ENCODE assay signal across 8 mouse cellular contexts in genomic region chr11:101553354-101553930, GRCm38 (mm10). TPM values are rescaled to one million over a fixed set of nuclear protein-coding genes. Genes with fewer than 3 reads are reported as not detected.
DNase-seq lines count a peak whose midpoint lies in the region; ATAC-seq and TF ChIP-seq lines count a peak whose summit lies in the region.

No protein-coding gene starts in this region.

- peak overlapping the region; percentile 78 for H3K9ac ChIP-seq in embryonic facial prominence, embryonic 11.5 days (replicated peaks; ENCODE audit: low read length)
- peak overlapping the region; percentile 85 for H3K9ac ChIP-seq in hindbrain, embryonic 16.5 days (ENCODE audit: low read depth, low read length)
- peak overlapping the region; percentile 76 for H3K9ac ChIP-seq in midbrain, embryonic 14.5 days (replicated peaks; ENCODE audit: low read length)

- peaks cover 5% of the 10 kb centered on the region for H3K4me1 ChIP-seq in lung, adult 2 months (ENCODE audit: control insufficient read depth, insufficient read depth, low read length)
- no peaks in the 10 kb centered on the region for H3K4me1 ChIP-seq in embryonic facial prominence, embryonic 11.5 days (ENCODE audit: control insufficient read depth, insufficient read depth, low read length)
- H3K4me1 ChIP-seq in hindbrain, embryonic 16.5 days (ENCODE audit: control insufficient read depth, insufficient read depth, low read depth, low read length) = peaks cover 20% of the 10 kb centered on the region
- H3K4me1 ChIP-seq in midbrain, embryonic 14.5 days (ENCODE audit: control insufficient read depth, insufficient read depth, low read length) = peaks cover 16% of the 10 kb centered on the region

- 4% methylated on average over 8 of the region's 8 CpGs for WGBS in lung, adult 2 months
- WGBS in embryonic facial prominence, embryonic 11.5 days = 19% methylated on average over 8 of the region's 8 CpGs
- 20% methylated on average over 8 of the region's 8 CpGs for WGBS in hindbrain, embryonic 16.5 days
- 31% methylated on average over 8 of the region's 8 CpGs for WGBS in midbrain, embryonic 14.5 days

- H3K4me3 ChIP-seq in lung, adult 2 months (replicated peaks; ENCODE audit: extremely low read depth, low read depth, low read length) = peak overlapping the region; percentile 97
- H3K4me3 ChIP-seq in embryonic facial prominence, embryonic 11.5 days (ENCODE audit: low read depth, low read length) = peak overlapping the region; percentile 72
- peak overlapping the region; percentile 83 for H3K4me3 ChIP-seq in hindbrain, embryonic 16.5 days (ENCODE audit: low read length)
- peak overlapping the region; percentile 76 for H3K4me3 ChIP-seq in midbrain, embryonic 14.5 days (replicated peaks; ENCODE audit: low read depth, low read length)

- TF ChIP-seq CTCF in lung, adult 2 months (IDR thresholded peaks at IDR 0.05; ENCODE audit: insufficient read depth, low read length) = no peak

- no peaks in the 10 kb centered on the region; the same call in 1 of the 2 replicates for H3K36me3 ChIP-seq in embryonic facial prominence, embryonic 11.5 days (replicated peaks; ENCODE audit: control insufficient read depth, insufficient read depth, low read depth, low read length)
- H3K36me3 ChIP-seq in hindbrain, embryonic 16.5 days (ENCODE audit: control insufficient read depth, insufficient read depth, low read length) = no peaks in the 10 kb centered on the region; the same call in 1 of the 2 replicates
- peaks cover 31% of the 10 kb centered on the region for H3K36me3 ChIP-seq in midbrain, embryonic 14.5 days (ENCODE audit: control insufficient read depth, insufficient read depth, low read length)

- no peak for ATAC-seq in embryonic facial prominence, embryonic 11.5 days (replicated peaks; ENCODE audit: insufficient number of reproducible peaks, low FRiP score, low TSS enrichment, low read depth)
- ATAC-seq in hindbrain, embryonic 16.5 days = no peak
- ATAC-seq in midbrain, embryonic 14.5 days (ENCODE audit: low FRiP score, low TSS enrichment) = no peak
- ATAC-seq in inflammation-experienced regulatory T-cells, adult 6 months = no peak

- H3K9me3 ChIP-seq in embryonic facial prominence, embryonic 11.5 days (replicated peaks; ENCODE audit: control insufficient read depth, low read length) = no peaks in the 10 kb centered on the region
- H3K9me3 ChIP-seq in hindbrain, embryonic 16.5 days (ENCODE audit: control insufficient read depth, low read length) = no peaks in the 10 kb centered on the region
- H3K9me3 ChIP-seq in midbrain, embryonic 14.5 days (ENCODE audit: control insufficient read depth, low read length) = no peaks in the 10 kb centered on the region

- H3K27ac ChIP-seq in embryonic facial prominence, embryonic 11.5 days (replicated peaks; ENCODE audit: low read depth, low read length) = no peak overlapping the region
- H3K27ac ChIP-seq in hindbrain, embryonic 16.5 days (ENCODE audit: low read depth, low read length) = peak overlapping the region; percentile 98
- H3K27ac ChIP-seq in midbrain, embryonic 14.5 days (replicated peaks; ENCODE audit: low read depth, low read length) = peak overlapping the region; percentile 90

- DNase-seq in lung, adult 2 months = no peak
- DNase-seq in lung, postnatal 4 days = no peak
- peak; percentile 12 for DNase-seq in embryonic facial prominence, embryonic 11.5 days (ENCODE audit: low spot score)
- peak; percentile 15 for DNase-seq in midbrain, embryonic 14.5 days
- DNase-seq in ovary, postnatal 14 days (ENCODE audit: low spot score) = no peak
- no peak for DNase-seq in ovary, postnatal 36 days (ENCODE audit: low spot score)

- H3K27me3 ChIP-seq in embryonic facial prominence, embryonic 11.5 days (ENCODE audit: control insufficient read depth, insufficient read depth, low read length) = no peaks in the 10 kb centered on the region
- H3K27me3 ChIP-seq in hindbrain, embryonic 16.5 days (replicated peaks; ENCODE audit: control insufficient read depth, insufficient read depth, low read length) = no peaks in the 10 kb centered on the region
- H3K27me3 ChIP-seq in midbrain, embryonic 14.5 days (ENCODE audit: control insufficient read depth, insufficient read depth, low read length) = no peaks in the 10 kb centered on the region

- peak overlapping the region; percentile 61 for H3K4me2 ChIP-seq in embryonic facial prominence, embryonic 11.5 days (ENCODE audit: low read depth, low read length)
- H3K4me2 ChIP-seq in hindbrain, embryonic 16.5 days (ENCODE audit: low read length) = peak overlapping the region; percentile 79
- H3K4me2 ChIP-seq in midbrain, embryonic 14.5 days (ENCODE audit: low read length) = peak overlapping the region; percentile 77

- TF ChIP-seq POLR2A in lung, adult 2 months (IDR thresholded peaks at IDR 0.05; ENCODE audit: borderline replicate concordance, extremely low read depth, low read depth, low read length) = no peak

RNA-seq across cellular contexts. Expression of gene Nbr1, which starts 1.5 kb away (rescaled TPM):
- 100 and 116 TPM in 2 replicates for polyA plus RNA-seq in lung, adult 2 months (2012; rRNA removed)
- polyA plus RNA-seq in embryonic facial prominence, embryonic 11.5 days (2014; fragmentation: Nextera tagmentation; extraction: Ambion mirVana) = 69.2 and 74.1 TPM in 2 replicates
- 80.5 and 93.2 TPM in 2 replicates for polyA plus RNA-seq in hindbrain, embryonic 16.5 days (2015; fragmentation: Nextera tagmentation; extraction: Ambion mirVana)
- polyA plus RNA-seq in midbrain, embryonic 14.5 days (2014; fragmentation: Nextera tagmentation; extraction: Ambion mirVana) = 69.2 and 101 TPM in 2 replicates
- polyA plus RNA-seq in inflammation-experienced regulatory T-cells, adult 6 months (2017; shearing (Covaris generic)) = 10 to 100 TPM; 53.2 to 76.6 (median 56.5) TPM

RNA-seq across cellular contexts. Expression of gene Brca1, which starts 1.7 kb away (rescaled TPM):
- polyA plus RNA-seq in lung, adult 2 months (2012; rRNA removed) = 0.25 and 0.28 TPM in 2 replicates
- 21.4 and 24.7 TPM in 2 replicates for polyA plus RNA-seq in embryonic facial prominence, embryonic 11.5 days (2014; fragmentation: Nextera tagmentation; extraction: Ambion mirVana)
- 2.0 and 3.0 TPM in 2 replicates for polyA plus RNA-seq in hindbrain, embryonic 16.5 days (2015; fragmentation: Nextera tagmentation; extraction: Ambion mirVana)
- 1.6 and 4.1 TPM in 2 replicates for polyA plus RNA-seq in midbrain, embryonic 14.5 days (2014; fragmentation: Nextera tagmentation; extraction: Ambion mirVana)
- 10 to 100 TPM in 1 of 3 experiments, 1 to 10 TPM in 2; 2.8 to 13.3 (median 3.8) TPM for polyA plus RNA-seq in inflammation-experienced regulatory T-cells, adult 6 months (2017; shearing (Covaris generic))

RNA-seq across cellular contexts. Expression of gene Tmem106a, which starts 28.6 kb away (rescaled TPM):
- polyA plus RNA-seq in lung, adult 2 months (2012; rRNA removed) = 32.1 and 41.1 TPM in 2 replicates
- 2.0 and 2.4 TPM in 2 replicates for polyA plus RNA-seq in embryonic facial prominence, embryonic 11.5 days (2014; fragmentation: Nextera tagmentation; extraction: Ambion mirVana)
- polyA plus RNA-seq in hindbrain, embryonic 16.5 days (2015; fragmentation: Nextera tagmentation; extraction: Ambion mirVana) = 4.4 and 4.9 TPM in 2 replicates
- 1.2 and 3.5 TPM in 2 replicates for polyA plus RNA-seq in midbrain, embryonic 14.5 days (2014; fragmentation: Nextera tagmentation; extraction: Ambion mirVana)
- polyA plus RNA-seq in inflammation-experienced regulatory T-cells, adult 6 months (2017; shearing (Covaris generic)) = 10 to 100 TPM; 15.6 to 19.0 (median 16.8) TPM

RNA-seq across cellular contexts. Expression of gene Gm11634, which starts 45.6 kb away (rescaled TPM):
- polyA plus RNA-seq in lung, adult 2 months (2012; rRNA removed) = not detected in 2 replicates
- not detected in 2 replicates for polyA plus RNA-seq in embryonic facial prominence, embryonic 11.5 days (2014; fragmentation: Nextera tagmentation; extraction: Ambion mirVana)
- not detected in 2 replicates for polyA plus RNA-seq in hindbrain, embryonic 16.5 days (2015; fragmentation: Nextera tagmentation; extraction: Ambion mirVana)
- not detected in 2 replicates for polyA plus RNA-seq in midbrain, embryonic 14.5 days (2014; fragmentation: Nextera tagmentation; extraction: Ambion mirVana)
- polyA plus RNA-seq in inflammation-experienced regulatory T-cells, adult 6 months (2017; shearing (Covaris generic)) = under 1 TPM in 2 of 3 experiments, not detected in 1; 0.49 to 0.62 TPM

Comparison
In these comparisons a context has a peak if more than half of its experiments do, and no peak if none do; other contexts are left out.
1. DNase-seq: peak in embryonic facial prominence, embryonic 11.5 days (single experiment) and midbrain, embryonic 14.5 days (single experiment); none in lung, adult 2 months (single experiment), lung, postnatal 4 days (0 of 2), ovary, postnatal 14 days (single experiment) and ovary, postnatal 36 days (single experiment).
2. Peak in every context shown above with its lines, with median percentiles within 50 percentile points of each other: H3K4me3 ChIP-seq, H3K4me2 ChIP-seq and H3K9ac ChIP-seq.